Mouse (Mus musculus) bone marrow macrophage, adult 2 months (primary cell): Measurements from ENCODE around the gene Nkain2. TPM values are rescaled to one million over a fixed set of nuclear protein-coding genes. Genes with fewer than 3 reads are reported as not detected.
"Not testable (repeated sequence)": the region's sequence is repeated elsewhere in the genome, so short reads cannot be mapped to it uniquely, and the experiment has no call there.

Experiments
- H3K27ac ChIP-seq: 2 replicates; pipeline ENCODE4 v1.5.1; 2012; ENCODE audit warnings: low read depth, low read length; ENCODE audit not compliant: insufficient read depth
- H3K4me1 ChIP-seq: 2 replicates; pipeline ENCODE4 v1.6.1; 2012; ENCODE audit warnings: low read length; ENCODE audit not compliant: control insufficient read depth, insufficient read depth
- H3K4me3 ChIP-seq: 2 replicates; pipeline ENCODE4 v1.5.1; 2012; ENCODE audit warnings: mild to moderate bottlenecking, low read length, moderate library complexity; ENCODE audit not compliant: insufficient read depth
- CTCF ChIP-seq: IDR thresholded peaks from 2 replicates; pipeline ENCODE4 v1.5.1; 2012; ENCODE audit warnings: low read depth, mild to moderate bottlenecking, low read length, moderate library complexity
- POLR2A ChIP-seq: IDR thresholded peaks from 2 replicates; pipeline ENCODE4 v1.6.1; 2012; ENCODE audit warnings: mild to moderate bottlenecking, low read depth, low read length, borderline replicate concordance
- polyA plus RNA-seq: library from polyadenylated mRNA; stranded (reverse); fragments of >200 nt; gene quantifications from 2 replicates; pipeline ENCODE4 v1.2.4, GENCODE M21; 2012; ENCODE audit not compliant: missing spikeins, insufficient read depth, insufficient read length

Nkain2 gene
- polyA plus RNA-seq, 1 experiment, result not detected

DNA sequence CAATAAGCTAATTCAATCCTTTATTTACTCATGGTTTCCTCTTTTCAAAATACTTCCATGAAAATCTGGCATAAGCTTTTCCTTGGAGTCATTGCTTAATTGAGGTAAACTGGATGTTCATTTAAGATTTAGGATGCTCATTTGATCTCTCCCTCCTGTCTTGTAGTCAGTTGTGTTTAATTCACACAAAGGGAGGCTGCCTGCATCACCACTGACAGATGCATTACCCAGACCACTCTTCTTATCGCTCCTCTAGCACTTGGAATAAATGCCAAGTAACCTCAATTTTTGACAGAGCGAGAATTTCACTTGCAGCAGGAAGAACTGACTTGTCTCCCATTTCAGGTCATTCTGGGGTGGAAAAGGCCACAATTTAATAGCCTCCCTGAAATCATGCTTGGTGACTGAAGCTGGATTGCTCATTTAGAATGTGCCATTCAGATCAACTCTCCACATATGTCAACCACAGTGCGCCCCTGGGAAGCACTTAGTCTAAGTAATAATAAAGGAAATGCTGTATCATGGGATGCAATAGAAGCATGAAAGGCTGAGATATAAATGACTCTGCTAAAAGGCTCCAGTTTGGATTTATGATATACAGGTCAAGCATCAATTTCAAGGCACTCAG, 107.4 kb downstream of the Nkain2 start:
- Histone ChIP-seq H3K4me1 (no peaks in the 10 kb centered on the region), H3K27ac (no peak overlapping the region), H3K4me3 (no peak overlapping the region)
- TF ChIP-seq CTCF (no peak), POLR2A (no peak)

DNA sequence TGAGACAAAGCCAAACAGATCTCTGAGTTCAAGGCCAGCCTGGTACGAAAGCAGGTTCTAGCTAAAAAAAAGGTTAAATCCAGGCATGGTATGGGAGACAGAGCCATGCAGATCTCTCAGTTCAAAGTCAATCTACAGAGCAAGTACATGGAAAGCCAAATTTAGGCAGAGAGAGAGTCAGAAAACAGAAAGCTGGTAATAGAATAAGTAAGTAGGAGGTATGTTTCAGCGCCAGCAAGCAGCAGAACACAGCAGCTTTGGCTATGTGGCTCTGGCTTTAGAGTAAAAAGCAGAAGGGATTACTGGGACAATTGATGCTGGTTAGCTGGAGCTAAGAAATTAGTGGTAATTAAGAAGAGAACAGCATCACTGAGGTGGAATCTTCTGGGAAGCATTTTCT, 151.3 kb downstream of the Nkain2 start:
- TF ChIP-seq CTCF (no peak), POLR2A (no peak)
- Histone ChIP-seq H3K4me1 (no peaks in the 10 kb centered on the region), H3K4me3 (no peak overlapping the region), H3K27ac (no peak overlapping the region)

DNA sequence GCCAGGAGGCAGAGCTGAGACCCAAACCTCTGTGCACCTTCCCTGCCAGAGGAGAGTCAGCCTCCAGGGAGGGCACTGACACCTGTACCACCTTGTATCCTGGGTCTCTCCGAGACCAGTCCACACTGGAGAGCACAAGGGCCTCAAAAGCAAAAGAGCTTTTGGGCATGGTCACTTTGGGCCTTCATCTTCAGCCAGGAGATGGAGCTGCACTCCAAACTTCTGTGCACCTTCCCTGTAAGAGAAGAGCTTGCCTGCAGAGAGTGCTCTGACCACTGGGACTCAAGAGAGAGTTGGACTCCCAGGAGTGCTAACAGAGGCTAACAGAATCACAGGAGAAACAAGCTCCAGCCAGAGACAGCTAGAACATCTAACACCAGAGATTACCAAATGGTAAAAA, 183.7 kb downstream of the Nkain2 start:
- H3K4me3 ChIP-seq, H3K27ac ChIP-seq, H3K4me1 ChIP-seq: not testable (repeated sequence)

DNA sequence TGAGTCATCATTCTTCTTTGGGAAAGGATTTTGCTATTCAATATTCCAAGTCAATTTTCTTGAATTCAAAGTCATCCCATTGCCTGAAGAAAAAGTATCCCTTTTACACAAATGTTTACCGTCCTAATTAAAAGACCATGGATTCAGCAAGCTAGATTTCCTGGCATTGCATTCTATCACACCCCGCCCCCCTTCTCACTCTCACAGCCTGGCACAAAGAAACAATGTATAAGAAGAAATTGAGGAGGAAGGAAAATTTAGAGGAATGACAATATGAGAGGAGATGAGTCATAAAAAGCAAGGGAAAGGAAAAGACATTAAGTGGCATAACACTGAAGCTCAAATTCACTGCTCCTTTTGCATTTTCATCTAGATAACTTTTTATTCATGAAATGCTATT, 193.6 kb downstream of the Nkain2 start:
- H3K4me1 ChIP-seq, result no peaks in the 10 kb centered on the region
- H3K27ac ChIP-seq, result no peak overlapping the region
- H3K4me3 ChIP-seq, result no peak overlapping the region
- TF ChIP-seq CTCF, result no peak
- TF ChIP-seq POLR2A, result no peak

DNA sequence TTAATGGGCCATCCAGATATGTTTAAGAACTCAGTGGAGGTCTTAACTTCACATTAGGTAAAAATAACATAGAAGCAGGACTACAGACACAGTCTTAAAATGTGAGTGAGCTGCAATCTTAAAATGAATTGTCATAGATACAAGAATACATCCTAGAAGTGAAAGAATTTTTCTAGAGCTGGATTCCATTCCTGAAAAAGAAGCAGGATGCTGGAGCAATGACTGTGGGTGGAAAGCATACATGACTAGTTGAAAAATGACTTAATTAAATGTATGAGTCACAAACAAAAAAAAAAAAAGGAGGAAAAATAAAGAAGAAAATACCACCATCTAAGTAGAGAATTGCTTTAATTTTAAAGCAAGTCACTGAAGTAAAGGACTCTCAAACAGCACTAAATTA, 205.7 kb downstream of the Nkain2 start:
- Histone ChIP-seq H3K27ac (no peak overlapping the region), H3K4me3 (no peak overlapping the region), H3K4me1 (no peaks in the 10 kb centered on the region)
- TF ChIP-seq CTCF, result no peak
- no peak for TF ChIP-seq POLR2A

DNA sequence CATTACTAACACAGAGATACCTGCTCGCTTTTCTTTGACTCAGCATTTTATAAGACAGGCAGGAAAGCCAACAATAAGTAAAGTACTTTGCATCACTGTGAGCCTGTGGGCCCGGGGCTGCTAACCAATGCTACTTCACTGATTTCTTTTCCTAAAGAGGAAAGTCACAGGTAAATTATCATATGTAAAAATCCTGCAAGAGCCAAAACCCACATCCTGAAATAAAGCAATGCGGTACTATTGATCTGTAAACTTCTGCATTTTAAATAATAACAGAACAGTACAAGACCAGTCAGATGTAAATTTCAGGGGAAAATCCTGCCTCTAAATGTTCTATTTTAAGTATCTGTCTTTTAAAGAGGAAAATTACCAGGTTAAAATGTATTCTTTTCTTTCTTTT, 250.0 kb downstream of the Nkain2 start:
- H3K27ac ChIP-seq, result no peak overlapping the region
- no peak overlapping the region for H3K4me3 ChIP-seq
- no peaks in the 10 kb centered on the region for H3K4me1 ChIP-seq
- TF ChIP-seq POLR2A (no peak), CTCF (no peak)

DNA sequence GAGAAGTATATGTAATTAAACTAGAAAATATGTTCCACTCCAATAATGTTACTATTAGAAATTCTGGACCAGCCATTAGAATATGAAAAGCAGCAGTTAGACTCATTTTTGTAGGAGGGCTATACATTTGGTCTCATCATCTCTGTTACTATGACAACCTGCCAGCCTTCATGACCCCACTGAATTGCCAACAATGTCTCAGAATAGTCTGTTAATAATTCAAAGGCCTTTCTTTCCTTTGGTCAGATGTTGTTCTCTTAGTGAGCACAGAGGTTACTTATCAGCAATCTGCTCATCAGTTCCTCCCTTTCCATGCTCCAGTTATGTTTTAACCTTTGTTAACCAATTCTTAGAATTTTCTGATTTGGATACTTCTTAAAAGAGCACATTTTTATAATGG, 251.1 kb downstream of the Nkain2 start:
- no peaks in the 10 kb centered on the region for H3K4me1 ChIP-seq
- TF ChIP-seq POLR2A, result no peak
- H3K4me3 ChIP-seq, result no peak overlapping the region
- H3K27ac ChIP-seq, result no peak overlapping the region

DNA sequence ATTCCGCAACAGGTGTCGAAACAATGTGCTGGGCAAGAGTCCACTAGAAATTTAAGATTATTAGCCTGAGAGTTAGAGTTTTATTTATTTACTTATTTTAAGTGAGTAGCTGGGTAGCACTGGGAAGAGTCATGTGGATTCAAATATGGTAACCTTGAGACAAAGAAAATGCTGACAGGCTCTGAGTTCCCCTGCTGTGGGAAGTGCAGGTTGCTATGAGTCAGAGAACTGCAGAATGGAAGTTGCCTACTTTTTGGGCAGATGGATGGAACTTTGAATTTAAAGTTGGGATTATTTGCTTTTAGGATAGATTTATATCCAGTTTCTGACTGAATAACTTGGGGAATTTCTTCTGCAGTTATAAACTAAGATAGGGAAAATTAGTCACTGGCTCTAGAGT, 259.2 kb downstream of the Nkain2 start:
- Histone ChIP-seq H3K4me1 (no peaks in the 10 kb centered on the region), H3K27ac (no peak overlapping the region), H3K4me3 (no peak overlapping the region)
- TF ChIP-seq CTCF, result no peak
- TF ChIP-seq POLR2A, result no peak

DNA sequence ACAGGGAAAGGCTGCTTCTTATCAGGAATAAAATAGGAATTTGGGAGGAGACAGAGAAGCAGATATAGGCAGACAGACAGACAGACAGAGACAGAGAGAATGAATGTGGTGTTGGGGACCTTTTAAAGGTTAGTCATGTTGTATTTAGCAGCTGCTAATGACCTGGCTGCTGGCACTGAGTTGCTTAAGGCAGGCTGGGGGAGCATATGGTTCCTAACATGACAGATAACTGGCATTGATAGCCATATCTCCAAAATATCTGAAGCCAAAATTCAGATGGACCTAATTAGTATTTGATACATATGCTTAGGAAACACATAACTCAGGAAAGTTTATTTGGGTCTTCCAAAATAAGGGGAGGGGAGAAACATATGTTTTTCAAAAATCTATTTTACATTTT, 285.8 kb downstream of the Nkain2 start:
- TF ChIP-seq POLR2A (no peak), CTCF (no peak)
- H3K27ac ChIP-seq, result no peak overlapping the region
- H3K4me3 ChIP-seq, result no peak overlapping the region
- H3K4me1 ChIP-seq, result no peaks in the 10 kb centered on the region

DNA sequence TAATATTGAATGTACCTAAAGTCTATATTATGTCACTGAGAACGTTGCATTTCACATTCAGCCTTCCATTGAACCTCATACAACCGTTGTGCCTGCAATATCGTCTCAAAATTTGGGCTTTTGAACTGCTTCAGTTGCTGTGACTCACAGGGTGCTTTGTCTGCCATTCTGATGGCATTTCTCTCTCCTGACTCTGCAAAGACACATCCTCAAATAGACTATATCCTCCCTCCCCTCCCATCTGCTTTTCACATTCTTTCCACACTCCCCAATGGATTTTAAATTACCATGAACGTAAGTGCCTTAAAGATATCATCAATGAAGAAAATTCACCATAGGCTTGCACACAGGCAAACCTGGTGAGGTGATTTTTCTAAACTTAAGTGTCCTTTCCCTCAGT, 287.5 kb downstream of the Nkain2 start:
- no peak overlapping the region for H3K27ac ChIP-seq
- no peak for TF ChIP-seq CTCF
- no peak for TF ChIP-seq POLR2A
- H3K4me3 ChIP-seq, result no peak overlapping the region

DNA sequence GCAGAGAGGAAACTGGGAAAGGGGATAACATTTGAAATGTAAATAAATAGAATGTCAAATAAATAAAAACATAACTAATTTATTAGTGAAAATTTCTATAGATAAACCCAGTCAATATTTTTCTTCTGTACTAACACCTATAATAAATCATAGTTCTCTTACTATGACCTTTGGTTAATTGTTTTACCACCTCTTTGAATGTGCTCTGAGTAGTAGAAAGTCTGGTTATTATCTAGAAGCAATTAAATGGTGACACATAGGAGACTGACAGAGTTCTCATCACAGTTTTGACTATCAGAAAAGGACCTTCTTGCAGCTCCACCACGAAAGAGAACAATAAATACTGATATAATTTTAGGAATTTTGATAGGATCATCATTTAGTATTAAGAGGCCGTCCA, 295.3 kb downstream of the Nkain2 start:
- H3K4me3 ChIP-seq, result no peak overlapping the region
- no peak overlapping the region for H3K27ac ChIP-seq

More for the DNA sequence above, 287.5 kb downstream of the Nkain2 start:
- H3K4me1 ChIP-seq, result no peaks in the 10 kb centered on the region

More for the DNA sequence above, 295.3 kb downstream of the Nkain2 start:
- no peaks in the 10 kb centered on the region for H3K4me1 ChIP-seq
- TF ChIP-seq POLR2A, result no peak
- no peak for TF ChIP-seq CTCF
